Comparison of ENCODE assay signal across 18 mouse cellular contexts in genomic region chr9:71159060-71159626, GRCm38 (mm10).
"Had no signal": no experiment of that assay in that cellular context is flagged by ENCODE, and none has a peak within 500 bp of the region (broad histone marks: within the 10 kb centered on the region; RNA-seq: fewer than 3 reads in every experiment).

No protein-coding gene starts in this region.

- H3K27ac ChIP-seq: left cerebral cortex, adult 2 months; limb, embryonic 12.5 days; limb, embryonic 15.5 days; macrophage; midbrain, embryonic 12.5 days; midbrain, embryonic 15.5 days; neural tube, embryonic 12.5 days; neural tube, embryonic 15.5 days had no signal

- H3K4me2 ChIP-seq: limb, embryonic 12.5 days; limb, embryonic 15.5 days; lung, embryonic 14.5 days; midbrain, embryonic 12.5 days; midbrain, embryonic 15.5 days; neural tube, embryonic 12.5 days; neural tube, embryonic 15.5 days had no signal

- H3K9me3 ChIP-seq: limb, embryonic 12.5 days; limb, embryonic 15.5 days; midbrain, embryonic 12.5 days; midbrain, embryonic 15.5 days; neural tube, embryonic 12.5 days; neural tube, embryonic 15.5 days had no signal

- H3K4me3 ChIP-seq: left cerebral cortex, adult 2 months; limb, embryonic 12.5 days; limb, embryonic 15.5 days; midbrain, embryonic 12.5 days; midbrain, embryonic 15.5 days; neural tube, embryonic 12.5 days; neural tube, embryonic 15.5 days had no signal

- DNase-seq: kidney, adult 2 months; kidney, postnatal 10 days; kidney, postnatal 36 days; layer of hippocampus, postnatal 36 days; lung, embryonic 14.5 days; right cerebral cortex, adult 18-20 months; right cerebral cortex, postnatal 14 days; thymus, postnatal 25 days had no signal

- H3K36me3 ChIP-seq: limb, embryonic 12.5 days; limb, embryonic 15.5 days; midbrain, embryonic 12.5 days; midbrain, embryonic 15.5 days; neural tube, embryonic 12.5 days; neural tube, embryonic 15.5 days had no signal

- H3K27me3 ChIP-seq: limb, embryonic 12.5 days; limb, embryonic 15.5 days; midbrain, embryonic 12.5 days; midbrain, embryonic 15.5 days; neural tube, embryonic 12.5 days; neural tube, embryonic 15.5 days had no signal

- H3K9ac ChIP-seq: limb, embryonic 12.5 days; limb, embryonic 15.5 days; lung, embryonic 14.5 days; midbrain, embryonic 12.5 days; midbrain, embryonic 15.5 days; neural tube, embryonic 12.5 days; neural tube, embryonic 15.5 days had no signal

- ATAC-seq: intestine, postnatal 0 days; lung, postnatal 0 days; midbrain, embryonic 15.5 days had no signal

- H3K4me1 ChIP-seq: limb, embryonic 12.5 days; limb, embryonic 15.5 days; midbrain, embryonic 12.5 days; midbrain, embryonic 15.5 days; neural tube, embryonic 12.5 days; neural tube, embryonic 15.5 days had no signal
